Mouse (Mus musculus) liver, adult 2 months (tissue): ENCODE data around the gene Rps11. TPM values are rescaled to one million over a fixed set of nuclear protein-coding genes. Genes with fewer than 3 reads are reported as not detected.
"Not testable (repeated sequence)": the region's sequence is repeated elsewhere in the genome, so short reads cannot be mapped to it uniquely, and the experiment has no call there.

ENCODE experiments used
- DNase-seq: peaks from one replicate; pipeline ENCODE4 v3.0.0-alpha.2; 2011; ENCODE audit warnings: low read depth, low spot score; ENCODE audit errors: extremely low read depth
- H3K27ac ChIP-seq: fragments of 200-500 bp; replicated peaks from 2 replicates; pipeline ENCODE4 v1.5.1; 2012; ENCODE audit warnings: low read depth, mild to moderate bottlenecking, control low read depth, inconsistent platforms, low read length; ENCODE audit not compliant: insufficient read depth
- H3K27me3 ChIP-seq: fragments of 200-500 bp; 2 replicates; pipeline ENCODE4 v1.6.1; 2012; ENCODE audit warnings: mild to moderate bottlenecking, moderate library complexity, low read length, inconsistent platforms; ENCODE audit not compliant: control insufficient read depth, insufficient read depth
- H3K36me3 ChIP-seq: fragments of 200-500 bp; 2 replicates; pipeline ENCODE4 v1.6.1; 2012; ENCODE audit warnings: low read length, inconsistent platforms; ENCODE audit not compliant: control insufficient read depth, insufficient read depth
- H3K4me1 ChIP-seq: fragments of 200-500 bp; 2 replicates; pipeline ENCODE4 v1.6.1; 2011; ENCODE audit warnings: low read length; ENCODE audit not compliant: control insufficient read depth, insufficient read depth
- H3K4me3 ChIP-seq: fragments of 200-500 bp; 2 replicates; pipeline ENCODE4 v1.5.1; 2011; ENCODE audit warnings: low read depth, mild to moderate bottlenecking, control low read depth, low read length, moderate library complexity; ENCODE audit not compliant: insufficient read depth
- H3K79me2 ChIP-seq: fragments of 200-500 bp; 2 replicates; pipeline ENCODE4 v1.6.1; 2012; ENCODE audit warnings: inconsistent platforms, mild to moderate bottlenecking, low read length, moderate library complexity; ENCODE audit not compliant: control insufficient read depth, insufficient read depth
- H3K9ac ChIP-seq: fragments of 200-500 bp; 2 replicates; pipeline ENCODE4 v1.6.1; 2012; ENCODE audit warnings: low read depth, mild to moderate bottlenecking, control low read depth, inconsistent platforms, low read length
- CTCF ChIP-seq: fragments of 200-500 bp; IDR thresholded peaks from 2 replicates; pipeline ENCODE4 v1.5.1; 2011; ENCODE audit warnings: low read depth, low read length, control low read depth
- POLR2A ChIP-seq: fragments of 200-500 bp; IDR thresholded peaks from 2 replicates; pipeline ENCODE4 v1.6.1; 2011; ENCODE audit warnings: low read length, control low read depth; ENCODE audit not compliant: insufficient read depth; ENCODE audit errors: extremely low read depth
- WGBS: fragments of 180-500 bp; shearing (Covaris S2); methylation state at CpG from one replicate; pipeline ENCODE4 v1.1.7; 2018; 5-methylcytosine and 5-hydroxymethylcytosine counted together
- polyA plus RNA-seq: library from polyadenylated mRNA; depleted of rRNA; stranded (reverse); fragments of >200 nt; gene quantifications from 2 replicates; pipeline ENCODE4 v1.2.3, GENCODE M21; 2012; rRNA removed
- total RNA-seq: library from RNA; depleted of rRNA; stranded (reverse); fragments of >200 nt; gene quantifications from 2 replicates; pipeline ENCODE4 v1.2.3, GENCODE M21; 2014; rRNA removed

Rps11 gene
- 355 and 400 TPM in 2 replicates for total RNA-seq
- polyA plus RNA-seq: 95.1 and 111 TPM in 2 replicates

DNA sequence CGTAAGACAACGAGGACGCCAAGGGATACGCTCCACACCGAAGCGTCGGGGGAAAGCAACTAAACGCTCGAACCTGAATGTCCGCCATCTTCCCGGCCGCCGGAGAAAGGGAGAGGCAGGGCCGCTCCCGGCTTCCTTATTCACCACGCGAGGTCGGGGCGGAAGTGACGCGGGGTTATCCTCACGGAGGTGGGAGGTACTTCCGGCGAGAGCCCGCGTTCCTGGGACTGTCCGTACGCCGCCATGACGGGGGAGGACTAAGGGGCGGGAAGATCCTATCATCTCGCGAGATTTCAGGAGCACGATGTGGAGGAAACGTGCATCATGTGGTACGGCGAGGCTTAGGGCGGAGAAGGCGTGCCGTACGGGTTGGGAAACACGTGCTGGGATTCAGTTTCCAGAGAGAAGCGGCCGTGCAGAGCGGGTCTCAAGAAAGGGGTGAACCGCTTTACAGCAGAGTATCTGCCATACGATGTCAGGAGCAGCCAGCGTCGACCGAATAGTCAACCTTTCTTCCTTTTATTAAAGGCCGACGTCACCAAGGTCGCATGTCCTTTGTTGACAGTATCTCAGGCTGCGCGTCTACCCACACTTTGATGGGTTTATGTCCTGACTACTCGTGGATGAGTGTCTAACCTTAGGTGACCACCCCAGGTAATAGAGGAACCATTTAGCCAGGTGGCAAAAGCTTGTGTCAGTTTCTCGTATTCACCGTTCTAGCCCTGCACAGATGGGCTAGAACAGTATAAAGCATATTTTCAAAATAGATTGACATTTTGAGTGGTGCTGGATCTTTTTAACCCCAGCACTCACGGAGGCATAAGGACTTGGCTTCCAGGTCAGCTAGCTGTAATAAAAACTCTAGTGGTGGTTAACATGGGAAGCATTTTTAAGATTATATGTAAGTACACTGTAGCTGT, at the start of gene Rps11:
TSS of gene Rps11 (minus strand) at position 216 of the 920 bp plus-strand sequence.
- TF ChIP-seq POLR2A (peak; percentile 63; the same call in 1 of the 2 replicates), CTCF (no peak)
- peaks cover 11% of the 10 kb centered on the region; the same call in 1 of the 2 replicates for H3K79me2 ChIP-seq
- H3K27me3 ChIP-seq: no peaks in the 10 kb centered on the region
- peak within 1 kb of the TSS; percentile 85 for H3K9ac ChIP-seq
- H3K4me1 ChIP-seq: peaks cover 26% of the 10 kb centered on the region
- DNase-seq: peak; percentile 96
- H3K27ac ChIP-seq: peak within 1 kb of the TSS; percentile 75
- peaks cover 30% of the 10 kb centered on the region; the same call in 1 of the 2 replicates for H3K36me3 ChIP-seq
- peak within 1 kb of the TSS; percentile 79 for H3K4me3 ChIP-seq
- 3% methylated on average over 59 of the region's 59 CpGs for WGBS

DNA sequence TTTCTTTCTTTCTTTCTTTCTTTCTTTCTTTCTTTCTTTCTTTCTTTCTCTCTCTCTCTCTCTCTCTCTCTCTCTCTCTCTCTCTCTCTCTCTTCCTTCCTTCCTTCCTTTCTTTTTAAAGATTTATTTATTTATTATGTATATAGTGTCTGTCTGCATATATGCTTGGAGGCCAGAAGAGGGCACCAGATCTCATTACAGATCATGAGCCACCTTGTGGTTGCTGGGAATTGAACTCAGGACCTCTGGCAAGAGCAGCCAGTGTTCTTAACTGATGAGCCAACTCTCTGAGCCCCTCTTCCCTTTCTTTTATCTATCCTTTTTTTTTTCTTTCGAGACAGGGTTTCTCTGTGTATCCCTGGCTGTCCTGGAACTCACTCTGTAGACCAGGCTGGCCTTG, 49.5 kb upstream of the Rps11 start:
- DNase-seq, H3K36me3 ChIP-seq, H3K79me2 ChIP-seq, H3K27ac ChIP-seq, H3K4me1 ChIP-seq, H3K4me3 ChIP-seq, H3K9ac ChIP-seq: not testable (repeated sequence)
- WGBS: 67% methylated on average over 1 of the region's 1 CpGs
- peaks cover 33% of the 10 kb centered on the region for H3K27me3 ChIP-seq
- TF ChIP-seq CTCF: peak; percentile 39; the same call in 1 of the 2 replicates

GRCm38 (mm10) chr7:45172974-45173373, 48.7 kb upstream of the Rps11 start:
- H3K27me3 ChIP-seq: peaks cover 41% of the 10 kb centered on the region
- no peaks in the 10 kb centered on the region for H3K79me2 ChIP-seq
- peak; percentile 47; the same call in 1 of the 2 replicates for TF ChIP-seq CTCF
- no peak for TF ChIP-seq POLR2A
- H3K36me3 ChIP-seq: no peaks in the 10 kb centered on the region
- no peak overlapping the region for H3K4me3 ChIP-seq
- H3K4me1 ChIP-seq: no peaks in the 10 kb centered on the region
- no peak overlapping the region for H3K27ac ChIP-seq
- WGBS: 59% methylated on average over 7 of the region's 7 CpGs
- H3K9ac ChIP-seq: no peak overlapping the region
- DNase-seq: no peak

DNA sequence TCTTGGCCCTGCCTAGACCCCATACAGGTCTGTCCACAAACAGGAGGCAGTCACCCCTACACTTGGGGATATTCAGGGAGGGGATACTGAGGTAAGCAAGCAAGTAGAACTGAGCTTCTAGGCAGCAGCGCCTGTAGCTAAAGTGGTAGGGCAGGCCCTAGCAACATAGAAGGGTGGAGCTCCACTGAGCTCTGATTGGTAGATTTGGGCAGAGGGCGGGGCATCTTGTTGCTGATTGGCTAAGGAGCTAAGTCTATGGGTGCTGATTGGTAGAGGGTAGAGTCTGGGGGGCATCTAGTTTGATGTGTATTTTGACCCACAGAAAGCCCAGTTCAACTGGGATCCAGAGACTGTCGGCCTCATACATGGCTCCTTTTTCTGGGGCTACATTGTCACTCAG, 45.3 kb upstream of the Rps11 start:
- Histone ChIP-seq H3K9ac (no peak overlapping the region), H3K27ac (no peak overlapping the region), H3K36me3 (no peaks in the 10 kb centered on the region), H3K27me3 (peaks cover 29% of the 10 kb centered on the region; the same call in 1 of the 2 replicates), H3K4me1 (no peaks in the 10 kb centered on the region), H3K79me2 (no peaks in the 10 kb centered on the region), H3K4me3 (no peak overlapping the region)
- TF ChIP-seq CTCF: no peak
- DNase-seq: no peak
- WGBS: 92% methylated on average over 3 of the region's 3 CpGs

GRCm38 (mm10) chr7:45168656-45169055, 44.4 kb upstream of the Rps11 start:
- no peak overlapping the region for H3K27ac ChIP-seq
- TF ChIP-seq CTCF (no peak), POLR2A (no peak)
- DNase-seq: no peak
- no peaks in the 10 kb centered on the region for H3K36me3 ChIP-seq
- H3K27me3 ChIP-seq: peaks cover 29% of the 10 kb centered on the region; the same call in 1 of the 2 replicates
- no peak overlapping the region for H3K9ac ChIP-seq
- H3K4me3 ChIP-seq: no peak overlapping the region
- no peaks in the 10 kb centered on the region for H3K79me2 ChIP-seq
- H3K4me1 ChIP-seq: no peaks in the 10 kb centered on the region
- 10% methylated on average over 24 of the region's 24 CpGs for WGBS
